Mouse (Mus musculus) 3134 (cell line): ENCODE measurements around the gene Prkaca.

Experiments
- DNase-seq: peaks from one replicate; pipeline ENCODE4 v3.0.0-alpha.2; 2011; ENCODE audit warnings: low spot score; ENCODE audit not compliant: insufficient read length; ENCODE audit errors: extremely low read depth

Gene Prkaca

GRCm38 (mm10) chr8:83972150-83973120 is at the start of gene Prkaca:
Prkaca (plus strand) TSS chr8:83972993.
- DNase-seq, result peak; percentile 98

GRCm38 (mm10) chr8:83924585-83924984 is 48.2 kb upstream of the Prkaca start:
- DNase-seq, result no peak

GRCm38 (mm10) chr8:83926266-83926665 is 46.5 kb upstream of the Prkaca start:
- DNase-seq, result no peak

- no peak for DNase-seq
Observed at GRCm38 (mm10) chr8:83934222-83934621, 38.6 kb upstream of the Prkaca start.

GRCm38 (mm10) chr8:83934994-83935393 is 37.8 kb upstream of the Prkaca start:
- no peak for DNase-seq

- no peak for DNase-seq
Observed at GRCm38 (mm10) chr8:83935435-83935834, 37.4 kb upstream of the Prkaca start.

GRCm38 (mm10) chr8:83937645-83938044 is 35.1 kb upstream of the Prkaca start:
- no peak for DNase-seq

- DNase-seq, result no peak
Observed at GRCm38 (mm10) chr8:83938330-83938729, 34.5 kb upstream of the Prkaca start.

- no peak for DNase-seq
Observed at GRCm38 (mm10) chr8:83941066-83941677, 31.6 kb upstream of the Prkaca start.

- DNase-seq, result no peak
Observed at GRCm38 (mm10) chr8:83942446-83942845, 30.3 kb upstream of the Prkaca start.

- no peak for DNase-seq
Observed at GRCm38 (mm10) chr8:83945540-83945939, 27.3 kb upstream of the Prkaca start.

- DNase-seq, result no peak
Observed at GRCm38 (mm10) chr8:83954749-83955105, 18.1 kb upstream of the Prkaca start.

GRCm38 (mm10) chr8:83955106-83955957 is 17.5 kb upstream of the Prkaca start, which contains the start of the genes Gm10644 and Asf1b:
Gm10644 (minus strand) TSS chr8:83955205.
Asf1b (plus strand) TSS chr8:83955507.
- peak; percentile 99 for DNase-seq

GRCm38 (mm10) chr8:83955958-83956218 is 16.9 kb upstream of the Prkaca start:
- DNase-seq, result no peak

- DNase-seq, result peak; percentile 26
Observed at GRCm38 (mm10) chr8:83956789-83957188, 16.0 kb upstream of the Prkaca start.

- DNase-seq, result no peak
Observed at GRCm38 (mm10) chr8:83964015-83964765, 8.6 kb upstream of the Prkaca start.

- no peak for DNase-seq
Observed at GRCm38 (mm10) chr8:83967701-83968100, 5.1 kb upstream of the Prkaca start.

- DNase-seq, result no peak
Observed at GRCm38 (mm10) chr8:83971121-83971520, 1.7 kb upstream of the Prkaca start.

GRCm38 (mm10) chr8:83971661-83972060 is 1.1 kb upstream of the Prkaca start:
- no peak for DNase-seq
